Mouse (Mus musculus) heart, postnatal 14 days (tissue): ENCODE results near the gene Rprml. TPM values are rescaled to one million over a fixed set of nuclear protein-coding genes. Genes with fewer than 3 reads are reported as not detected.

ENCODE experiments used
- total RNA-seq, 2 experiments: library from RNA; stranded (reverse); gene quantifications; 2 replicates each; pipeline ENCODE4 v1.2.3; 2021

The Rprml gene
- total RNA-seq, 2 experiments from 2014 or later, result not detected

Other genes with a start within 250 kb of the Rprml start
- gene Plekhm1, start 236.9 kb upstream of the Rprml start, total RNA-seq, result 10 to 100 TPM; 10.8 to 11.3 TPM
- gene Lrrc37a, start 145.0 kb upstream of the Rprml start, total RNA-seq, result not detected
- not detected for gene Gm884, start 28.4 kb upstream of the Rprml start, total RNA-seq
- gene Lyzl6, start 10.7 kb upstream of the Rprml start, total RNA-seq, result not detected
- gene Gosr2, start 48.3 kb downstream of the Rprml start, total RNA-seq, result 10 to 100 TPM; 41.2 to 43.1 TPM
- gene Wnt9b, start 100.3 kb downstream of the Rprml start, total RNA-seq, result under 1 TPM; 0.80 to 0.84 TPM
- not detected for gene Wnt3, start 124.6 kb downstream of the Rprml start, total RNA-seq